Mouse (Mus musculus) naive thymus-derived CD4-positive, alpha-beta T cell, adult 2 months (primary cell): Measurements from ENCODE around the gene Zfp13.
"Not testable (repeated sequence)": the region's sequence is repeated elsewhere in the genome, so short reads cannot be mapped to it uniquely, and the experiment has no call there.

Experiments
- DNase-seq: peaks from one replicate; pipeline ENCODE4 v3.0.0-alpha.2; 2011; ENCODE audit warnings: low read depth

Gene Zfp13

GRCm38 (mm10) chr17:23598582-23599552 is at the start of gene Zfp13:
Gene Zfp13, minus strand, starts transcription at chr17:23599487.
- peak; percentile 96 for DNase-seq

- DNase-seq = no peak
Observed at GRCm38 (mm10) chr17:23645894-23646293, 46.6 kb upstream of the Zfp13 start.

GRCm38 (mm10) chr17:23644613-23645495 is 45.6 kb upstream of the Zfp13 start, which contains the start of gene Mmp25:
Gene Mmp25, minus strand, starts transcription at chr17:23645277.
- DNase-seq = no peak

- DNase-seq = no peak
Observed at GRCm38 (mm10) chr17:23631241-23631640, 32.0 kb upstream of the Zfp13 start.

GRCm38 (mm10) chr17:23630195-23631020 is 31.1 kb upstream of the Zfp13 start:
- DNase-seq = peak; percentile 92

- no peak for DNase-seq
Observed at GRCm38 (mm10) chr17:23627813-23628212, 28.5 kb upstream of the Zfp13 start.

GRCm38 (mm10) chr17:23620351-23620750 is 21.1 kb upstream of the Zfp13 start:
- DNase-seq = peak; percentile 94

- peak; percentile 84 for DNase-seq
Observed at GRCm38 (mm10) chr17:23617087-23617486, 17.8 kb upstream of the Zfp13 start.

GRCm38 (mm10) chr17:23610361-23610800 is 11.1 kb upstream of the Zfp13 start:
- peak; percentile 94 for DNase-seq

GRCm38 (mm10) chr17:23609612-23610011 is 10.3 kb upstream of the Zfp13 start:
- no peak for DNase-seq

GRCm38 (mm10) chr17:23605220-23605619 is 5.9 kb upstream of the Zfp13 start:
- DNase-seq = no peak

- no peak for DNase-seq
Observed at GRCm38 (mm10) chr17:23604394-23604793, 5.1 kb upstream of the Zfp13 start.

- DNase-seq = peak; percentile 81
Observed at GRCm38 (mm10) chr17:23603542-23603941, 4.3 kb upstream of the Zfp13 start.

GRCm38 (mm10) chr17:23603077-23603476 is 3.8 kb upstream of the Zfp13 start:
- DNase-seq = no peak

- no peak for DNase-seq
Observed at GRCm38 (mm10) chr17:23601836-23602585, 2.7 kb upstream of the Zfp13 start.

GRCm38 (mm10) chr17:23600641-23601622 is 1.6 kb upstream of the Zfp13 start, which contains the start of gene Zscan10:
Gene Zscan10, plus strand, starts transcription at chr17:23600856.
- no peak for DNase-seq

- DNase-seq = no peak
Observed at GRCm38 (mm10) chr17:23599605-23600063, 347 bp upstream of the Zfp13 start.

- not testable (repeated sequence) for DNase-seq
Observed at GRCm38 (mm10) chr17:23595139-23595538, 4.1 kb downstream of the Zfp13 start.

- no peak for DNase-seq
Observed at GRCm38 (mm10) chr17:23592926-23593300, 6.4 kb downstream of the Zfp13 start.
